Mouse (Mus musculus) frontal cortex, adult 2 months (tissue): ENCODE results near the gene Drg1. TPM values are rescaled to one million over a fixed set of nuclear protein-coding genes. Genes with fewer than 3 reads are reported as not detected.
A peak's percentile ranks its signal among the peaks of the same experiment; 100 is the strongest.

Experiments used
- DNase-seq, 2 experiments: peaks; one replicate each; pipeline ENCODE4 v3.0.0; 2022; ENCODE audit warnings: low spot score in 1 of 2; ENCODE audit errors: extremely low spot score in 1 of 2
- polyA plus RNA-seq: library from polyadenylated mRNA; depleted of rRNA; stranded (reverse); fragments of >200 nt; gene quantifications from 2 replicates; pipeline ENCODE4 v1.2.3, GENCODE M21; 2012

The Drg1 gene
- polyA plus RNA-seq, 1 experiment, result 86.1 TPM

- DNase-seq, result peak in 1 of 2 experiments; percentile 64
Observed at GRCm38 (mm10) chr11:3290640-3291310, 24.6 kb upstream of the Drg1 start.

GRCm38 (mm10) chr11:3289803-3290639 is 23.8 kb upstream of the Drg1 start:
- peak; percentile 62 to 82 for DNase-seq

GRCm38 (mm10) chr11:3289302-3289802 is 23.1 kb upstream of the Drg1 start:
- peak; percentile 30 to 53 for DNase-seq

- DNase-seq, result peak; percentile 27 to 54
Observed at GRCm38 (mm10) chr11:3288521-3289301, 22.5 kb upstream of the Drg1 start, which contains the start of gene Patz1. TSS of gene Patz1 (plus strand) at chr11:3288874.

GRCm38 (mm10) chr11:3287921-3288320 is 21.7 kb upstream of the Drg1 start:
- DNase-seq, result no peak

- no peak for DNase-seq
Observed at GRCm38 (mm10) chr11:3287131-3287530, 20.9 kb upstream of the Drg1 start.

GRCm38 (mm10) chr11:3285940-3286339 is 19.7 kb upstream of the Drg1 start:
- no peak for DNase-seq

- no peak for DNase-seq
Observed at GRCm38 (mm10) chr11:3283645-3284044, 17.4 kb upstream of the Drg1 start.

GRCm38 (mm10) chr11:3282887-3283286 is 16.7 kb upstream of the Drg1 start:
- no peak for DNase-seq

GRCm38 (mm10) chr11:3279729-3280128 is 13.5 kb upstream of the Drg1 start:
- no peak for DNase-seq

- DNase-seq, result no peak
Observed at GRCm38 (mm10) chr11:3278351-3278750, 12.1 kb upstream of the Drg1 start.

GRCm38 (mm10) chr11:3269241-3269640 is 3.0 kb upstream of the Drg1 start:
- no peak for DNase-seq

- no peak for DNase-seq
Observed at GRCm38 (mm10) chr11:3267133-3267532, 918 bp upstream of the Drg1 start.

GRCm38 (mm10) chr11:3265291-3266078 is 730 bp downstream of the Drg1 start:
- no peak for DNase-seq

GRCm38 (mm10) chr11:3259537-3259936 is 6.7 kb downstream of the Drg1 start:
- DNase-seq, result no peak

GRCm38 (mm10) chr11:3247387-3247786 is 18.8 kb downstream of the Drg1 start:
- DNase-seq, result no peak

GRCm38 (mm10) chr11:3243771-3244170 is 22.4 kb downstream of the Drg1 start:
- DNase-seq, result no peak

- no peak for DNase-seq
Observed at GRCm38 (mm10) chr11:3242395-3242794, 23.8 kb downstream of the Drg1 start.

- no peak for DNase-seq
Observed at GRCm38 (mm10) chr11:3235277-3235676, 30.9 kb downstream of the Drg1 start.

- no peak for DNase-seq
Observed at GRCm38 (mm10) chr11:3233704-3234103, 32.5 kb downstream of the Drg1 start.
